Mouse (Mus musculus): ENCODE results near the gene Dgkg. TPM values are rescaled to one million over a fixed set of nuclear protein-coding genes. Genes with fewer than 3 reads are reported as not detected.

Dgkg gene
- polyA plus RNA-seq, 1 experiment from 2014 or later: 0.20 TPM

Small RNA genes lying within 50 kb of the gene (microRNA-seq; reads per million reads assigned to microRNA genes)
- gene Mir6362 (not detected), gene Mir8095 (not detected)

Other genes with a start within 250 kb of the Dgkg start
- gene Etv5, start 217.5 kb downstream of the Dgkg start, polyA plus RNA-seq (2016; fragmentation: Nextera tagmentation; extraction: Ambion mirVana): 17.8 and 23.1 TPM in 2 replicates
- gene Crygs, start 154.4 kb upstream of the Dgkg start, polyA plus RNA-seq (2016; fragmentation: Nextera tagmentation; extraction: Ambion mirVana): not detected in 2 replicates
- 28.9 and 31.8 TPM in 2 replicates for gene Tbccd1, start 200.4 kb upstream of the Dgkg start, polyA plus RNA-seq (2016; fragmentation: Nextera tagmentation; extraction: Ambion mirVana)
- 107 and 112 TPM in 2 replicates for gene Dnajb11, start 200.6 kb upstream of the Dgkg start, polyA plus RNA-seq (2016; fragmentation: Nextera tagmentation; extraction: Ambion mirVana)
- gene Ahsg, start 234.1 kb upstream of the Dgkg start, polyA plus RNA-seq (2016; fragmentation: Nextera tagmentation; extraction: Ambion mirVana): 0.29 and 0.40 TPM in 2 replicates